Mouse (Mus musculus) MEL (cell line): ENCODE data around the gene Xpnpep1. TPM values are rescaled to one million over a fixed set of nuclear protein-coding genes. Genes with fewer than 3 reads are reported as not detected.

Source experiments
- DNase-seq: peaks from one replicate; pipeline ENCODE4 v3.0.0; 2011; ENCODE audit warnings: low read depth, low spot score
- H3K27ac ChIP-seq: 2 replicates; pipeline ENCODE4 v1.5.1; 2012; ENCODE audit warnings: low read depth, mild to moderate bottlenecking, control low read depth, low read length, moderate library complexity; ENCODE audit not compliant: control insufficient read depth
- H3K27me3 ChIP-seq, 2 experiments: fragments of 150-350 bp in 1 of 2; sonication (generic) in 1 of 2; 2 replicates each; pipeline ENCODE4 v1.6.1; 2012; ENCODE audit warnings: low read length in 2 of 2, mild to moderate bottlenecking in 2 of 2, improper control_type of control experiment in 1 of 2, moderate library complexity in 1 of 2; ENCODE audit not compliant: insufficient read depth in 2 of 2, control insufficient read depth in 1 of 2
- H3K36me3 ChIP-seq, 2 experiments: 2 replicates each; pipeline ENCODE4 v1.6.1; 2012 to 2014; ENCODE audit warnings: low read length in 2 of 2, improper control_type of control experiment in 1 of 2, inconsistent platforms in 1 of 2, mild to moderate bottlenecking in 1 of 2; ENCODE audit not compliant: insufficient read depth in 2 of 2, control insufficient read depth in 1 of 2
- H3K4me1 ChIP-seq, 2 experiments: fragments of 150-350 bp in 1 of 2; sonication (generic) in 1 of 2; 2 replicates each; pipeline ENCODE4 v1.6.1; 2012; ENCODE audit warnings: low read length in 2 of 2, improper control_type of control experiment in 1 of 2, mild to moderate bottlenecking in 1 of 2; ENCODE audit not compliant: insufficient read depth in 2 of 2, control insufficient read depth in 1 of 2
- H3K4me3 ChIP-seq, 2 experiments: fragments of 150-350 bp in 1 of 2; sonication (generic) in 1 of 2; 2 replicates each; pipeline ENCODE4 v1.5.1; 2012; ENCODE audit warnings: low read depth in 2 of 2, low read length in 2 of 2, mild to moderate bottlenecking in 2 of 2, moderate library complexity in 2 of 2, control low read depth in 1 of 2, improper control_type of control experiment in 1 of 2; ENCODE audit not compliant: control insufficient read depth in 1 of 2, insufficient read depth in 1 of 2
- H3K79me2 ChIP-seq: 2 replicates; pipeline ENCODE4 v1.6.1; 2012; ENCODE audit warnings: mild to moderate bottlenecking, low read length, moderate library complexity; ENCODE audit not compliant: control insufficient read depth, poor library complexity, insufficient read depth
- H3K9ac ChIP-seq: 2 replicates; pipeline ENCODE4 v1.6.1; 2012; ENCODE audit warnings: low read depth, mild to moderate bottlenecking, control low read depth, low read length, moderate library complexity; ENCODE audit not compliant: control insufficient read depth, poor library complexity, severe bottlenecking
- H3K9me3 ChIP-seq: fragments of 150-350 bp; sonication (generic); replicated peaks from 2 replicates; pipeline ENCODE4 v1.6.1; 2012; ENCODE audit warnings: mild to moderate bottlenecking, low read length, improper control_type of control experiment, moderate library complexity; ENCODE audit not compliant: insufficient read depth
- BHLHE40 ChIP-seq: IDR thresholded peaks from 2 replicates; pipeline ENCODE4 v1.6.1; 2012; ENCODE audit warnings: low read depth, mild to moderate bottlenecking, inconsistent platforms, low read length, improper control_type of control experiment, borderline replicate concordance
- CHD1 ChIP-seq: IDR thresholded peaks from 2 replicates; pipeline ENCODE4 v1.6.1; 2012; ENCODE audit warnings: low read depth, mild to moderate bottlenecking, inconsistent platforms, low read length, improper control_type of control experiment
- CHD2 ChIP-seq: IDR thresholded peaks from 2 replicates; pipeline ENCODE4 v1.6.1; 2011; ENCODE audit warnings: low read length, improper control_type of control experiment
- E2F4 ChIP-seq: IDR thresholded peaks from 2 replicates; pipeline ENCODE4 v1.6.1; 2011; ENCODE audit warnings: low read depth, low read length, improper control_type of control experiment, borderline replicate concordance
- ELF1 ChIP-seq: IDR thresholded peaks from 2 replicates; pipeline ENCODE4 v1.6.1; 2014; ENCODE audit warnings: low read depth, mild to moderate bottlenecking, inconsistent platforms, low read length, improper control_type of control experiment, moderate library complexity
- EP300 ChIP-seq, 2 experiments: IDR thresholded peaks; 2 replicates each; pipeline ENCODE4 v1.6.1; 2011; ENCODE audit warnings: improper control_type of control experiment in 2 of 2, low read length in 2 of 2, low read depth in 1 of 2, mild to moderate bottlenecking in 1 of 2
- GABPA ChIP-seq: IDR thresholded peaks from 2 replicates; pipeline ENCODE4 v1.6.1; 2012; ENCODE audit warnings: low read depth, mild to moderate bottlenecking, inconsistent platforms, low read length, improper control_type of control experiment, moderate library complexity
- GATA1 ChIP-seq: IDR thresholded peaks from 2 replicates; pipeline ENCODE4 v1.6.1; 2011; ENCODE audit warnings: low read depth, low read length, improper control_type of control experiment
- HCFC1 ChIP-seq: IDR thresholded peaks from 2 replicates; pipeline ENCODE4 v1.6.1; 2012; ENCODE audit warnings: low read depth, mild to moderate bottlenecking, inconsistent platforms, low read length, improper control_type of control experiment, moderate library complexity
- JUND ChIP-seq: IDR thresholded peaks from 2 replicates; pipeline ENCODE4 v1.6.1; 2011; ENCODE audit warnings: low read depth, mild to moderate bottlenecking, improper control_type of control experiment, low read length
- KAT2A ChIP-seq: conservative IDR thresholded peaks from 2 replicates; pipeline ENCODE4 v1.6.1; 2012; ENCODE audit warnings: low read depth, low read length, improper control_type of control experiment, inconsistent platforms
- MAFK ChIP-seq: IDR thresholded peaks from 2 replicates; pipeline ENCODE4 v1.6.1; 2011; ENCODE audit warnings: low read depth, mild to moderate bottlenecking, low read length, improper control_type of control experiment, borderline replicate concordance
- MAX ChIP-seq: IDR thresholded peaks from 2 replicates; pipeline ENCODE4 v1.6.1; 2011; ENCODE audit warnings: low read length, improper control_type of control experiment
- MAZ ChIP-seq: IDR thresholded peaks from 2 replicates; pipeline ENCODE4 v1.6.1; 2012; ENCODE audit warnings: low read depth, mild to moderate bottlenecking, inconsistent platforms, low read length, improper control_type of control experiment
- MEF2A ChIP-seq: IDR thresholded peaks from 2 replicates; pipeline ENCODE4 v1.6.1; 2014; ENCODE audit warnings: low read depth, mild to moderate bottlenecking, inconsistent platforms, low read length, improper control_type of control experiment; ENCODE audit not compliant: poor library complexity, insufficient replicate concordance, severe bottlenecking; ENCODE audit errors: extremely low read depth
- MXI1 ChIP-seq: IDR thresholded peaks from 2 replicates; pipeline ENCODE4 v1.6.1; 2011; ENCODE audit warnings: mild to moderate bottlenecking, low read depth, low read length, improper control_type of control experiment
- POLR2A ChIP-seq, 2 experiments: IDR thresholded peaks; 2 replicates each; pipeline ENCODE4 v1.6.1; 2011 to 2012; ENCODE audit warnings: low read length in 2 of 2, mild to moderate bottlenecking in 2 of 2, control low read depth in 1 of 2, improper control_type of control experiment in 1 of 2, low read depth in 1 of 2, moderate library complexity in 1 of 2; ENCODE audit not compliant: control insufficient read depth in 1 of 2, insufficient read depth in 1 of 2, poor library complexity in 1 of 2
- RAD21 ChIP-seq: IDR thresholded peaks from 2 replicates; pipeline ENCODE4 v1.6.1; 2011; ENCODE audit warnings: mild to moderate bottlenecking, low read depth, low read length, improper control_type of control experiment
- RCOR1 ChIP-seq: IDR thresholded peaks from 2 replicates; pipeline ENCODE4 v1.6.1; 2012; ENCODE audit warnings: low read depth, mild to moderate bottlenecking, inconsistent platforms, low read length, improper control_type of control experiment
- SIN3A ChIP-seq: IDR thresholded peaks from 2 replicates; pipeline ENCODE4 v1.6.1; 2012; ENCODE audit warnings: low read length, improper control_type of control experiment, inconsistent platforms
- TBP ChIP-seq: IDR thresholded peaks from 2 replicates; pipeline ENCODE4 v1.8.0; 2011; ENCODE audit warnings: low read depth, low read length, improper control_type of control experiment
- TCF12 ChIP-seq: IDR thresholded peaks from 2 replicates; pipeline ENCODE4 v1.6.1; 2014; ENCODE audit warnings: low read depth, mild to moderate bottlenecking, inconsistent platforms, low read length, improper control_type of control experiment, moderate library complexity
- UBTF ChIP-seq: IDR thresholded peaks from 2 replicates; pipeline ENCODE4 v1.6.1; 2012; ENCODE audit warnings: low read depth, mild to moderate bottlenecking, inconsistent platforms, low read length, improper control_type of control experiment, moderate library complexity, borderline replicate concordance; ENCODE audit not compliant: insufficient read depth
- USF1 ChIP-seq: IDR thresholded peaks from 2 replicates; pipeline ENCODE4 v1.6.1; 2014; ENCODE audit warnings: low read depth, mild to moderate bottlenecking, inconsistent platforms, low read length, improper control_type of control experiment, moderate library complexity
- USF2 ChIP-seq, 2 experiments: IDR thresholded peaks; 2 replicates each; pipeline ENCODE4 v1.6.1; 2011 to 2012; ENCODE audit warnings: improper control_type of control experiment in 2 of 2, low read length in 2 of 2, borderline replicate concordance in 1 of 2, inconsistent platforms in 1 of 2, low read depth in 1 of 2, mild to moderate bottlenecking in 1 of 2; ENCODE audit not compliant: insufficient read depth in 1 of 2
- ZMIZ1 ChIP-seq: IDR thresholded peaks from 2 replicates; pipeline ENCODE4 v1.6.1; 2012; ENCODE audit warnings: low read depth, mild to moderate bottlenecking, inconsistent platforms, low read length, improper control_type of control experiment, moderate library complexity
- ZNF384 ChIP-seq: IDR thresholded peaks from 2 replicates; pipeline ENCODE4 v1.6.1; 2012; ENCODE audit warnings: low read depth, mild to moderate bottlenecking, inconsistent platforms, low read length, improper control_type of control experiment
- polyA plus RNA-seq, 2 experiments: library from polyadenylated mRNA; stranded (reverse) in 1 of 2; unstranded in 1 of 2; fragments of >175 nt in 1 of 2; fragments of >200 nt in 1 of 2; gene quantifications; 2 replicates each; pipeline versions ENCODE4 v1.2.1 to v1.2.4; 2012; ENCODE audit warnings: low replicate concordance in 2 of 2, low read depth in 1 of 2; ENCODE audit not compliant: insufficient read length in 2 of 2, insufficient read depth in 1 of 2, missing spikeins in 1 of 2
- total RNA-seq: library from RNA; depleted of rRNA; stranded (reverse); fragments of 300-350 nt; gene quantifications from 2 replicates; pipeline ENCODE4 v1.2.3, GENCODE M21; 2012

The Xpnpep1 gene
- total and polyA plus RNA-seq, 3 experiments: 428 to 531 (median 526) TPM

- Histone ChIP-seq H3K4me3 (no peak overlapping the region), H3K36me3 (no peaks in the 10 kb centered on the region), H3K9ac (no peak overlapping the region), H3K27me3 (peaks cover under 1 to 3% of the 10 kb centered on the region in 2 experiments; a peak in 2 of 4 replicates), H3K27ac (no peak overlapping the region), H3K79me2 (no peaks in the 10 kb centered on the region), H3K9me3 (no peaks in the 10 kb centered on the region), H3K4me1 (no peaks in the 10 kb centered on the region; a peak in 1 of 4 replicates)
- no peak for TF ChIP-seq MAX
- TF ChIP-seq JUND: no peak
- no peak for TF ChIP-seq RCOR1
- TF ChIP-seq TCF12: no peak
- no peak for TF ChIP-seq TBP
- TF ChIP-seq RAD21: no peak
- no peak for TF ChIP-seq USF2 (IDR thresholded peaks at IDR 0.05; ENCODE audit: borderline replicate concordance in 1 of 2, insufficient read depth in 1 of 2, low read depth in 1 of 2, low read length in 2 of 2)
- TF ChIP-seq ELF1: no peak
- no peak for TF ChIP-seq SIN3A
- no peak for TF ChIP-seq MEF2A
- no peak for TF ChIP-seq HCFC1
- TF ChIP-seq GABPA: no peak
- no peak for TF ChIP-seq ZNF384
- no peak for TF ChIP-seq EP300 (IDR thresholded peaks at IDR 0.05; ENCODE audit: low read depth in 1 of 2, low read length in 2 of 2)
- TF ChIP-seq CHD1: no peak
- TF ChIP-seq BHLHE40: no peak
- no peak for DNase-seq
Observed at GRCm38 (mm10) chr19:53075896-53076237, 35.9 kb upstream of the Xpnpep1 start.

- H3K4me1 ChIP-seq: no peaks in the 10 kb centered on the region; a peak in 1 of 4 replicates
- no peak for TF ChIP-seq KAT2A
- TF ChIP-seq MEF2A: no peak
- TF ChIP-seq USF1: peak; percentile 13; the same call in 1 of the 2 replicates
- TF ChIP-seq TBP: no peak
- peak; percentile 43; the same call in 1 of the 2 replicates for TF ChIP-seq GATA1
- TF ChIP-seq POLR2A (IDR thresholded peaks at IDR 0.05; ENCODE audit: control insufficient read depth in 1 of 2, insufficient read depth in 1 of 2, low read depth in 1 of 2, low read length in 2 of 2, poor library complexity in 1 of 2): no peak
- TF ChIP-seq RAD21: no peak
- no peak for TF ChIP-seq ZMIZ1
- TF ChIP-seq UBTF: no peak
- TF ChIP-seq MAZ: no peak
- TF ChIP-seq ELF1: no peak
- no peak for TF ChIP-seq SIN3A
- TF ChIP-seq EP300 (IDR thresholded peaks at IDR 0.05; ENCODE audit: low read depth in 1 of 2, low read length in 2 of 2): peak in 1 of 2 experiments; percentile 21; a peak in 1 of 4 replicates
- TF ChIP-seq GABPA: no peak
- TF ChIP-seq E2F4: no peak
- no peak for TF ChIP-seq CHD1
- no peak for TF ChIP-seq MAFK
- 0 out of 2 replicates have a peak, but pooled peaks have one; percentile 20 for TF ChIP-seq MXI1
- TF ChIP-seq CHD2: no peak
- no peak for TF ChIP-seq TCF12
- H3K79me2 ChIP-seq: no peaks in the 10 kb centered on the region
- 0 out of 4 replicates have a peak, but pooled peaks cover 0 to 1% of the 10 kb centered on the region in 2 experiments for H3K27me3 ChIP-seq
- DNase-seq: no peak
- 0 out of 4 replicates have a peak, but pooled peaks cover 0 to 2% of the 10 kb centered on the region in 2 experiments for H3K36me3 ChIP-seq
- H3K9ac ChIP-seq: no peak overlapping the region
- H3K4me3 ChIP-seq: no peak overlapping the region
- no peaks in the 10 kb centered on the region for H3K9me3 ChIP-seq
- H3K27ac ChIP-seq: no peak overlapping the region
Observed at GRCm38 (mm10) chr19:53074899-53075722, 35.1 kb upstream of the Xpnpep1 start.
